Mouse (Mus musculus): Measurements from ENCODE around the gene Ctnnb1. TPM values are rescaled to one million over a fixed set of nuclear protein-coding genes. Genes with fewer than 3 reads are reported as not detected.

Ctnnb1 gene
- polyA plus RNA-seq, 1 experiment from 2014 or later = 363 TPM

DNA sequence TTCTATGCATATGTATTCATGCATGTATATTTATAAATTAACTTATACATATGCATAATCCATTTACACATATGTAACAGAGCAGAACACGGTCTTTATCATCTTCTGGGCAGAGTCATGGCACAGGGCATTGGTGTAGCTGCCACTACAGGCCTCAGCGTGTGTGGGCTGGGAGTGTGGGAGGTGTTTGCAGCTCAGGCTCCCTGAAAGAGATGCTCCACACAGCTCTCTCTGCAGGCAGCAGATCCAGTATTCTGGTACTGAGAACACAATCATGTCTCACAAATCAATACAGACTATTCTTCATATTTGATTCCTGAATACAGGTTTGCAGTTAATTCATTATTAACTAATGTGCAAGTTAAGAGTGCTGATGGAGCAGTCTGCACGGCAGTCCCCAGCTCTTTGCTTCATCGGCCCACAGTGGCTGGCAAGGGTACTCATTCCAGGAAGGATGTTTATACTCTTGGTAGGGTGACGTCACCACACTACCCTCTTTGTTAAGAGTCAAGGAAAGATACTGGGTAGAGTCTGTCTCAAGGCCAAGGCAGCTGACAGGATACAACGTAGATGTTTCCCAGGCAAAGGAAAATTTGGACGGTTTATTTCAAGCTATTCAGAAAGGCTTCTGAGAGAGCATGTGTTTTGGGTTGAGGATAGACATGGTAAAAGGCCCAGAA, 71.8 kb downstream of the Ctnnb1 start:
- 61% methylated on average over 7 of the region's 7 CpGs for WGBS
- H3K36me3 ChIP-seq (ENCODE audit: control insufficient read depth, insufficient read depth) = no peaks in the 10 kb centered on the region
- H3K4me2 ChIP-seq (replicated peaks; ENCODE audit: low read depth) = no peak overlapping the region
- H3K27ac ChIP-seq (ENCODE audit: low read depth, low read length) = peak overlapping the region; percentile 52; the same call in 1 of the 2 replicates
- no peak overlapping the region for H3K9ac ChIP-seq (ENCODE audit: low read depth, low read length)
- H3K27me3 ChIP-seq (replicated peaks; ENCODE audit: control insufficient read depth, insufficient read depth, low read length) = no peaks in the 10 kb centered on the region
- H3K4me1 ChIP-seq (replicated peaks; ENCODE audit: control insufficient read depth, insufficient read depth, low read length) = no peaks in the 10 kb centered on the region
- ATAC-seq = peak; percentile 28; the same call in 1 of the 2 replicates
- TF ChIP-seq CTCF (IDR thresholded peaks at IDR 0.05; ENCODE audit: low read depth) = no peak
- no peak overlapping the region for H3K4me3 ChIP-seq (ENCODE audit: low read depth, low read length)
- H3K9me3 ChIP-seq (ENCODE audit: control insufficient read depth) = no peaks in the 10 kb centered on the region

DNA sequence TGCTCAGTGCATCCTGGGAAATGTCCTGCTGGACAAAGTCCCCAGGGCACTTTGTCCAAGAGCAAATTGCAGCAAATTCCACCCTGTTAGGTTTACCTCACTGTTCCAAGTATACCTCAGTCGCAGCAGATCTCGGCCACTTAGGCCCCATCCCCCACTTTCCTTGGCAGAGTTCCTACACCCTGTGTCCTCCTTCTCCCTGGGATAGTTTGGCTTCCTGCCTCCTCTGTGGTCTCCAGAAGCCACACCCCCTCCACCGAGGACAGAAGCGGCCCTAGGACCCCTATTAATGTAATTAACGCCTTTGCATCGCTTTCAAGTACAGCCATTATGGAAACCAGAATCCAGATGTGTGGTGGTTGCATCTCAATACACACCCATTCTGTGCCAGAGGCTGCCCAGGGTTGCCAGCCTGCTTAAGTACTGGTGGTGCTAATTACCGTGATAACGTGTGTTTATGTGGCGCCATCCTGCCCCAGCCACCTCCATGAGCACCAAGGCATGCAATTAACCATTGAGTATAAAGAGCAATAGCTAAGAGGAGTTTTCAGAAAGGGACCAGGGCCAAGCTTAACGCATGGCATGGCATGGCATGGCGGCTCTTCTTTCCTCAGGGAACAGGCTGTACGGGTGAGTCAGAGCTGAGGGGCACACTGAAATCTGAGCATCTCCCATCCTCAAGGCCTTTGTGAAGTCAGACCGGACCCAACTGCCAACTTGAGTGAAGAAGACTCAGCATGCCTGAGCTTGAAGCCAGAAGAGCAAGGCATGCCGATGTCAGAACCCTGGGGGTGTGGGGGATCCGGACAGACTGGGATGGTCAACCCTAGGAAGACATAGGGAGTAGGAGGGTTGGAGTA, 72.9 kb downstream of the Ctnnb1 start:
- no peaks in the 10 kb centered on the region for H3K27me3 ChIP-seq (replicated peaks; ENCODE audit: control insufficient read depth, insufficient read depth, low read length)
- H3K4me2 ChIP-seq (replicated peaks; ENCODE audit: low read depth) = no peak overlapping the region
- no peaks in the 10 kb centered on the region for H3K9me3 ChIP-seq (ENCODE audit: control insufficient read depth)
- 65% methylated on average over 15 of the region's 15 CpGs for WGBS
- no peaks in the 10 kb centered on the region for H3K4me1 ChIP-seq (replicated peaks; ENCODE audit: control insufficient read depth, insufficient read depth, low read length)
- no peaks in the 10 kb centered on the region for H3K36me3 ChIP-seq (ENCODE audit: control insufficient read depth, insufficient read depth)
- H3K4me3 ChIP-seq (ENCODE audit: low read depth, low read length) = no peak overlapping the region
- TF ChIP-seq CTCF (IDR thresholded peaks at IDR 0.05; ENCODE audit: low read depth) = no peak
- no peak overlapping the region for H3K27ac ChIP-seq (ENCODE audit: low read depth, low read length)
- ATAC-seq = no peak
- no peak overlapping the region for H3K9ac ChIP-seq (ENCODE audit: low read depth, low read length)

DNA sequence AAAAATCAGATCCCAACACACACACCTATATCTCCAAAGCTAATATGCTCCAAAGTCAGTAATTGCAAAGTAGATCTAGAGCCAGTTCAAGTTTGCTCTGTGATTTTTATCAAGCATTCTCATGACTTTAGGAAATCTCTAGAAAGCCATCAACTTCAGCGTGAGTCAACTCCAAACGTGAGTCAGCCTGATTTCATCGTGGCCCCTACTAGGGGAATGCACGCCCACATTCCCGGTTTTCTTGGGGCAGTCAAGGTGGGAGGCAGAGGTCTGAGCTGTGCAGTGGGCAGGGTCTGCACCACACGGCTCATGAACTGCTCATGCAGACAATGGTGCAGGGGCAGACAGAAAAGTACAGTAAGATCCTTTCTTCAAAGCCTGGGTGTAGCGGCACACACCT, 76.9 kb downstream of the Ctnnb1 start:
- no peak overlapping the region for H3K4me3 ChIP-seq (ENCODE audit: low read depth, low read length)
- H3K4me2 ChIP-seq (replicated peaks; ENCODE audit: low read depth) = no peak overlapping the region
- H3K36me3 ChIP-seq (ENCODE audit: control insufficient read depth, insufficient read depth) = no peaks in the 10 kb centered on the region
- H3K9ac ChIP-seq (ENCODE audit: low read depth, low read length) = no peak overlapping the region
- ATAC-seq = no peak
- TF ChIP-seq CTCF (IDR thresholded peaks at IDR 0.05; ENCODE audit: low read depth) = no peak
- no peak overlapping the region for H3K27ac ChIP-seq (ENCODE audit: low read depth, low read length)
- H3K9me3 ChIP-seq (ENCODE audit: control insufficient read depth) = no peaks in the 10 kb centered on the region
- WGBS = 55% methylated on average over 7 of the region's 7 CpGs
- no peaks in the 10 kb centered on the region for H3K27me3 ChIP-seq (replicated peaks; ENCODE audit: control insufficient read depth, insufficient read depth, low read length)
- no peaks in the 10 kb centered on the region for H3K4me1 ChIP-seq (replicated peaks; ENCODE audit: control insufficient read depth, insufficient read depth, low read length)

Small RNA genes lying within 50 kb of the gene (microRNA-seq; reads per million reads assigned to microRNA genes)
- not detected for gene Mir7090

Measured in intestine, postnatal 0 days (tissue).